Mouse (Mus musculus) megakaryocyte-erythroid progenitor cell, adult 5-6 weeks (primary cell): ENCODE data around the gene S100a11. TPM values are rescaled to one million over a fixed set of nuclear protein-coding genes. Genes with fewer than 3 reads are reported as not detected.

Experiments used
- ATAC-seq: replicated peaks from 2 replicates; pipeline ENCODE4 v1.8.0; 2016; ENCODE audit warnings: mild to moderate bottlenecking, inconsistent platforms; ENCODE audit not compliant: severe bottlenecking, poor library complexity, low FRiP score, low TSS enrichment
- total RNA-seq, 2 experiments: library from RNA; stranded (forward) in 1 of 2; stranded (reverse) in 1 of 2; fragments of 200-1000, 215-1000 nt in 1 of 2; fragments of >200 nt in 1 of 2; fragmentation: Nextera tagmentation in 1 of 2; gene quantifications; 2 replicates each; pipeline ENCODE4 v1.2.3; 2014 to 2017

S100a11 gene
- total RNA-seq, 2 experiments from 2014 or later: 18.0 to 173 TPM

- peak; percentile 74 for ATAC-seq
Observed at GRCm38 (mm10) chr3:93554981-93555877, 34.9 kb downstream of the S100a11 start, which contains the start of gene S100a10. Gene S100a10 (plus strand): TSS chr3:93555080.

GRCm38 (mm10) chr3:93555878-93556254, 35.6 kb downstream of the S100a11 start:
- ATAC-seq: peak; percentile 47; the same call in 1 of the 2 replicates

- ATAC-seq: no peak
Observed at GRCm38 (mm10) chr3:93556599-93556998, 36.3 kb downstream of the S100a11 start.

GRCm38 (mm10) chr3:93557471-93557870, 37.2 kb downstream of the S100a11 start:
- ATAC-seq: no peak

- no peak for ATAC-seq
Observed at GRCm38 (mm10) chr3:93559961-93560360, 39.7 kb downstream of the S100a11 start.

- ATAC-seq: no peak
Observed at GRCm38 (mm10) chr3:93562372-93562771, 42.1 kb downstream of the S100a11 start.

GRCm38 (mm10) chr3:93563216-93563615, 42.9 kb downstream of the S100a11 start:
- no peak for ATAC-seq

GRCm38 (mm10) chr3:93566892-93567291, 46.6 kb downstream of the S100a11 start:
- ATAC-seq: peak; percentile 61

GRCm38 (mm10) chr3:93567721-93568120, 47.4 kb downstream of the S100a11 start:
- ATAC-seq: no peak; the same call in 1 of the 2 replicates

GRCm38 (mm10) chr3:93568428-93569040, 48.2 kb downstream of the S100a11 start:
- ATAC-seq: no peak

- no peak for ATAC-seq
Observed at GRCm38 (mm10) chr3:93569046-93569445, 48.8 kb downstream of the S100a11 start.

GRCm38 (mm10) chr3:93572058-93572791, 51.9 kb downstream of the S100a11 start:
- ATAC-seq: no peak

Other genes with a start within 250 kb of the S100a11 start
- not detected in 2 replicates for gene Flg, start 247.0 kb upstream of the S100a11 start, total RNA-seq (2014; fragmentation: Nextera tagmentation)
- gene Flg, start 247.0 kb upstream of the S100a11 start, total RNA-seq (2017): not detected in 2 replicates
- not detected in 2 replicates for gene Hrnr, start 200.7 kb upstream of the S100a11 start, total RNA-seq (2014; fragmentation: Nextera tagmentation)
- not detected in 2 replicates for gene Hrnr, start 200.7 kb upstream of the S100a11 start, total RNA-seq (2017)
- not detected in 2 replicates for gene Rptn, start 126.8 kb upstream of the S100a11 start, total RNA-seq (2014; fragmentation: Nextera tagmentation)
- gene Rptn, start 126.8 kb upstream of the S100a11 start, total RNA-seq (2017): not detected in 2 replicates
- gene Tchh, start 78.2 kb upstream of the S100a11 start, total RNA-seq (2014; fragmentation: Nextera tagmentation): not detected in 2 replicates
- gene Tchh, start 78.2 kb upstream of the S100a11 start, total RNA-seq (2017): not detected in 2 replicates
- not detected in 2 replicates for gene Tchhl1, start 51.7 kb upstream of the S100a11 start, total RNA-seq (2014; fragmentation: Nextera tagmentation)
- gene Tchhl1, start 51.7 kb upstream of the S100a11 start, total RNA-seq (2017): not detected in 2 replicates
- gene S100a10, start 34.6 kb downstream of the S100a11 start, total RNA-seq (2014; fragmentation: Nextera tagmentation): 176 and 197 TPM in 2 replicates
- gene S100a10, start 34.6 kb downstream of the S100a11 start, total RNA-seq (2017): 278 and 471 TPM in 2 replicates
- not detected in 2 replicates for gene Tdpoz2, start 132.2 kb downstream of the S100a11 start, total RNA-seq (2014; fragmentation: Nextera tagmentation)
- not detected in 2 replicates for gene Tdpoz2, start 132.2 kb downstream of the S100a11 start, total RNA-seq (2017)
- gene Tdpoz1, start 155.8 kb downstream of the S100a11 start, total RNA-seq (2014; fragmentation: Nextera tagmentation): not detected in 2 replicates
- not detected in 2 replicates for gene Tdpoz1, start 155.8 kb downstream of the S100a11 start, total RNA-seq (2017)
- not detected in 2 replicates for gene Gm37596, start 172.6 kb downstream of the S100a11 start, total RNA-seq (2014; fragmentation: Nextera tagmentation)
- not detected in 2 replicates for gene Gm37596, start 172.6 kb downstream of the S100a11 start, total RNA-seq (2017)